Mouse (Mus musculus): ENCODE results near the gene Dpp7.
A peak's percentile ranks its signal among the peaks of the same experiment; 100 is the strongest.

Gene Dpp7

GRCm38 (mm10) chr2:25310969-25311368 lies 45.2 kb downstream of the Dpp7 start:
- DNase-seq (ENCODE audit: low read depth, low spot score), result peak; percentile 54

- DNase-seq (ENCODE audit: low read depth, low spot score), result no peak
These were observed 46.0 kb downstream of the Dpp7 start for GRCm38 (mm10) chr2:25310180-25310579.

GRCm38 (mm10) chr2:25305587-25306359 lies 50.4 kb downstream of the Dpp7 start:
- DNase-seq (ENCODE audit: low read depth, low spot score), result no peak

- peak; percentile 73 for DNase-seq (ENCODE audit: low read depth, low spot score)
These were observed 51.3 kb downstream of the Dpp7 start for GRCm38 (mm10) chr2:25304657-25305541.

GRCm38 (mm10) chr2:25303931-25304656 lies 52.1 kb downstream of the Dpp7 start:
- no peak for DNase-seq (ENCODE audit: low read depth, low spot score)

- no peak for DNase-seq (ENCODE audit: low read depth, low spot score)
These were observed 52.7 kb downstream of the Dpp7 start for GRCm38 (mm10) chr2:25303452-25303851.
